Comparison of ENCODE assay signal across 18 mouse cellular contexts in the genomic region with DNA sequence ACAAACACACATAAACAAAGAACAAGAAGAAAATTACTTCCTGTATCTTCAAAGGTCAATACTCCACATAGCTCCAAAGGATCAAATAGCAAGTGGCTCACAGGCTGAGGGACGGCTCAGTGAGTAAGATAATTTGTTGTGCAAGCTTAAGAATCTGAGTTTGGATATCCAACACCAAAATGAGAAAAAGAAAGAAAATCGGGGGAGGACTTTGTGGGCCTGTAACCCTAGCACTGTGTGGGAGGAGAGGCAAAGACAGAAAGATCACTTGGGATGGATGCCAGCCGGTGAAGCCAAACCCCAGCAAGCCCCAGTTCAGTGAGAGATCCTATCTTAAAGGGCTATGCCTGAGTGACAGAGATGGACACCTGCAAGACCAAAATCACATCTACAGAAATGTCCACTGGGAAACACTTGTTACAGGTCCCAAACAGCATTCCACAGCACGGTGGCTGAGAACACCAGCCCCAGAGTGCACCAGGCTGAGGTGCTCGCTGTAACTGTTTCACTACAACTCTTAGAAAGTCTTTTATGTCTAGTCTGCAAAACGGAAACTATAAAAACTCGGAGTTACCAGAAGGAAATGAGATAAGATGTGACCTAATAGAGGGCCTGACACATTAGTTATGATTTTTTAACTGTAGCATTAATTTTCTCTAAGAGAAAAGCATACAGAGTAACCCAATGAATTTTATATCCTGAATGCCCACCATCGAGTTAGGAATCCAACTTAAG. TPM values are rescaled to one million over a fixed set of nuclear protein-coding genes. Genes with fewer than 3 reads are reported as not detected.
DNase-seq lines count a peak whose midpoint lies in the region; ATAC-seq and TF ChIP-seq lines count a peak whose summit lies in the region.
"Had no signal": no experiment of that assay in that cellular context is flagged by ENCODE, and none has a peak within 500 bp of the region (broad histone marks: within the 10 kb centered on the region; RNA-seq: fewer than 3 reads in every experiment).

No protein-coding gene starts in this region.

- H3K27me3 ChIP-seq in G1E (ENCODE audit: insufficient read depth, low read length), result no peaks in the 10 kb centered on the region
- H3K27me3 ChIP-seq: CH12.LX; heart, embryonic 12.5 days; liver, embryonic 15.5 days; neural tube, embryonic 13.5 days had no signal

- ATAC-seq in G1E (ENCODE audit: extremely low read depth, insufficient number of reproducible peaks, low FRiP score, poor library complexity, severe bottlenecking), result 0 out of 2 replicates have a peak, but pooled peaks have one; percentile 2
- ATAC-seq in megakaryocyte progenitor cell, adult 5-6 weeks (replicated peaks; ENCODE audit: poor library complexity), result peak; percentile 46
- ATAC-seq: hindbrain, embryonic 16.5 days had no signal

- no peaks in the 10 kb centered on the region for H3K9me3 ChIP-seq in G1E (replicated peaks)
- H3K9me3 ChIP-seq: heart, embryonic 12.5 days; limb, embryonic 10.5 days; liver, embryonic 15.5 days; neural tube, embryonic 13.5 days had no signal

- intact Hi-C loops in gastrocnemius, postnatal 14 days (cut with DNase I; ENCODE audit: low total_unique reads), result no loop called here
- intact Hi-C loops in gastrocnemius, postnatal 36 days (cut with DNase I), result no loop called here

- TF ChIP-seq CTCF in G1E (IDR thresholded peaks at IDR 0.05; ENCODE audit: low read depth, low read length), result no peak

- DNase-seq in gastrocnemius, postnatal 14 days, result peak; percentile 37
- no peak for DNase-seq in gastrocnemius, postnatal 36 days
- DNase-seq in kidney, postnatal 4 days, result peak; percentile 57 to 67
- DNase-seq in kidney, adult 11 months, result no peak
- DNase-seq in G1E (ENCODE audit: low spot score), result no peak
- no peak for DNase-seq in embryo, embryonic 11 days
- DNase-seq in urinary bladder, postnatal 36 days (ENCODE audit: low spot score in 2 of 2), result no peak
- DNase-seq: adrenal gland, postnatal 25 days; cerebellum, postnatal 36 days; lung, postnatal 36 days; midbrain, embryonic 14.5 days had no signal

- peaks cover 74% of the 10 kb centered on the region for H3K36me3 ChIP-seq in G1E (replicated peaks)

- H3K4me3 ChIP-seq in G1E (ENCODE audit: low read depth, low read length), result no peak overlapping the region
- H3K4me3 ChIP-seq: heart, embryonic 12.5 days; limb, embryonic 10.5 days; liver, embryonic 15.5 days; neural tube, embryonic 13.5 days had no signal

- peaks cover 52% of the 10 kb centered on the region for H3K4me1 ChIP-seq in G1E (ENCODE audit: insufficient read depth, low read depth, low read length)
- H3K4me1 ChIP-seq: limb, embryonic 10.5 days; neural tube, embryonic 13.5 days had no signal

RNA-seq across cellular contexts. Expression of gene Aplf, which starts 17.9 kb away (rescaled TPM):
- total RNA-seq in gastrocnemius, postnatal 14 days (2021), result 1 to 10 TPM; 2.8 to 3.4 TPM
- 1 to 10 TPM; 2.8 to 3.4 TPM for total RNA-seq in gastrocnemius, postnatal 36 days (2021)
- total RNA-seq in G1E (2014; fragmentation: Nextera tagmentation) (81.4 and 111 TPM in 2 replicates), G1E (2017) (79.6 and 81.7 TPM in 2 replicates)
- polyA plus RNA-seq in G1E (2012), result 18.7 and 23.0 TPM in 2 replicates
- total RNA-seq in megakaryocyte progenitor cell, adult 5-6 weeks (2015), result 12.4 and 17.0 TPM in 2 replicates
- 24.1 and 25.7 TPM in 2 replicates for total RNA-seq in megakaryocyte progenitor cell, adult 5-6 weeks (2017)

Comparison
In these comparisons a context has a peak if more than half of its experiments do, and no peak if none do; other contexts are left out.
1. DNase-seq: peak in gastrocnemius, postnatal 14 days (single experiment) and kidney, postnatal 4 days (2 of 2); none in gastrocnemius, postnatal 36 days (0 of 2), kidney, adult 11 months (single experiment), G1E (single experiment), embryo, embryonic 11 days (single experiment) and urinary bladder, postnatal 36 days (0 of 2).